Mouse (Mus musculus): ENCODE data around the gene Il1rl2. TPM values are rescaled to one million over a fixed set of nuclear protein-coding genes. Genes with fewer than 3 reads are reported as not detected.

Il1rl2 gene
- polyA plus RNA-seq, 1 experiment = 0.90 TPM

DNA sequence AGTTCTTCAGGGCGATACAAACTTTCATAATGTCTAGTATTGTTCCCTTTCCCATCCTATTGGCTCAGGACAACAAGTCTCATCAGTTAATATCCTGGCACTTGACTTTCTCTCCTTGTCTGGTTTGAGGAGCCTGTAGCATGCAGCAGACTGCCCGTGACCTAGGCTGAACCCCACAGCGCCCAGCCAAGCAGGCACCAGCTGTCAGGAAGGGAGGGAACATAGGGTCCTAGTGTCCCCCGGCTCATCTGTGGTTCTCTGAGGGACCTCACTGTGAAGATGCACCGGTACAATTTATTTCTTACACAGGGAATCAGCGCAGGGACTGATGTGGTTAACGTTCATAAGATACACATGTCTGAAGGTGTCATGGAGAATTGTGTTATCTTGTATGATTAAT is 52.3 kb downstream of the Il1rl2 start:
- H3K4me3 ChIP-seq (ENCODE audit: low read depth, low read length) = no peak overlapping the region
- H3K27me3 ChIP-seq (ENCODE audit: control insufficient read depth, insufficient read depth, low read length) = no peaks in the 10 kb centered on the region
- 0 out of 2 replicates have a peak, but pooled peaks cover 2% of the 10 kb centered on the region for H3K4me1 ChIP-seq (ENCODE audit: control insufficient read depth, insufficient read depth, insufficient read length, low read length)
- no peak for TF ChIP-seq POLR2A (IDR thresholded peaks at IDR 0.05; ENCODE audit: low read depth, low read length)
- no peak for TF ChIP-seq CTCF (IDR thresholded peaks at IDR 0.05; ENCODE audit: extremely low read depth, insufficient read length, insufficient replicate concordance, low read depth, low read length)
- no peaks in the 10 kb centered on the region for H3K36me3 ChIP-seq (ENCODE audit: control insufficient read depth, insufficient read depth, low read length)
- 51% methylated on average over 7 of the region's 7 CpGs for WGBS
- no peak overlapping the region; the same call in 1 of the 2 replicates for H3K27ac ChIP-seq (ENCODE audit: insufficient read depth, low read depth, low read length)

GRCm38 (mm10) chr1:40378794-40379193 is 54.4 kb downstream of the Il1rl2 start:
- Histone ChIP-seq H3K36me3 (ENCODE audit: control insufficient read depth, insufficient read depth, low read length) (no peaks in the 10 kb centered on the region), H3K4me1 (ENCODE audit: control insufficient read depth, insufficient read depth, insufficient read length, low read length) (0 out of 2 replicates have a peak, but pooled peaks cover 2% of the 10 kb centered on the region), H3K27me3 (ENCODE audit: control insufficient read depth, insufficient read depth, low read length) (no peaks in the 10 kb centered on the region), H3K4me3 (ENCODE audit: low read depth, low read length) (no peak overlapping the region), H3K27ac (ENCODE audit: insufficient read depth, low read depth, low read length) (no peak overlapping the region)
- WGBS = 16% methylated on average over 8 of the region's 8 CpGs
- TF ChIP-seq POLR2A (IDR thresholded peaks at IDR 0.05; ENCODE audit: low read depth, low read length) (no peak), CTCF (IDR thresholded peaks at IDR 0.05; ENCODE audit: extremely low read depth, insufficient read length, insufficient replicate concordance, low read depth, low read length) (peak; percentile 92)

GRCm38 (mm10) chr1:40380111-40380510 is 55.7 kb downstream of the Il1rl2 start:
- no peak for TF ChIP-seq POLR2A (IDR thresholded peaks at IDR 0.05; ENCODE audit: low read depth, low read length)
- peak; percentile 19; the same call in 1 of the 2 replicates for TF ChIP-seq CTCF (IDR thresholded peaks at IDR 0.05; ENCODE audit: extremely low read depth, insufficient read length, insufficient replicate concordance, low read depth, low read length)
- Histone ChIP-seq H3K27ac (ENCODE audit: insufficient read depth, low read depth, low read length) (no peak overlapping the region), H3K36me3 (ENCODE audit: control insufficient read depth, insufficient read depth, low read length) (no peaks in the 10 kb centered on the region), H3K27me3 (ENCODE audit: control insufficient read depth, insufficient read depth, low read length) (no peaks in the 10 kb centered on the region), H3K4me1 (ENCODE audit: control insufficient read depth, insufficient read depth, insufficient read length, low read length) (0 out of 2 replicates have a peak, but pooled peaks cover 2% of the 10 kb centered on the region), H3K4me3 (ENCODE audit: low read depth, low read length) (no peak overlapping the region)
- whole genome bisulfite sequencing = 43% methylated on average over 6 of the region's 6 CpGs

DNA sequence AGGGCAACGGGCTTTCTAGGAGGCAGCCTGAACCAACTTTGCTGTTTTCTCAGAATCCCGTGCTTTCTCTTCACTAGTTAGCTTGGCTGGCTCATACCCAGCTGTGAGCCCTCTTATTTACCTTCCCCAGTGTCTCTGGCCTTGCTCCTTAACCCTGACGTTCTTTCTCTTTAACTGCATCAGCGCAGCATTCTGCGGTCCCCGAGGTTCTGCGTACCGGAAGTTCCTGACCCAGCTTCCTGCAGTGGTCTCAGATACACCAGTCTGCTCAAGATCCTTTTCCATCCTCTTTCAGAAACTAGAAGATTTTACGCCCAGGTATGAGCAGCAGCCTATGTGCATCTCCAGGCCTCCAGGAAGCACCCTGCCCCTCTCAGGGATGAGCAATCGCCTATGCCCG is 56.6 kb downstream of the Il1rl2 start:
- 0 out of 2 replicates have a peak, but pooled peaks cover 2% of the 10 kb centered on the region for H3K4me1 ChIP-seq (ENCODE audit: control insufficient read depth, insufficient read depth, insufficient read length, low read length)
- no peak overlapping the region for H3K4me3 ChIP-seq (ENCODE audit: low read depth, low read length)
- H3K27ac ChIP-seq (ENCODE audit: insufficient read depth, low read depth, low read length) = no peak overlapping the region; the same call in 1 of the 2 replicates
- H3K36me3 ChIP-seq (ENCODE audit: control insufficient read depth, insufficient read depth, low read length) = no peaks in the 10 kb centered on the region
- 76% methylated on average over 11 of the region's 11 CpGs for WGBS
- TF ChIP-seq POLR2A (IDR thresholded peaks at IDR 0.05; ENCODE audit: low read depth, low read length) (no peak), CTCF (IDR thresholded peaks at IDR 0.05; ENCODE audit: extremely low read depth, insufficient read length, insufficient replicate concordance, low read depth, low read length) (no peak)
- no peaks in the 10 kb centered on the region for H3K27me3 ChIP-seq (ENCODE audit: control insufficient read depth, insufficient read depth, low read length)

DNA sequence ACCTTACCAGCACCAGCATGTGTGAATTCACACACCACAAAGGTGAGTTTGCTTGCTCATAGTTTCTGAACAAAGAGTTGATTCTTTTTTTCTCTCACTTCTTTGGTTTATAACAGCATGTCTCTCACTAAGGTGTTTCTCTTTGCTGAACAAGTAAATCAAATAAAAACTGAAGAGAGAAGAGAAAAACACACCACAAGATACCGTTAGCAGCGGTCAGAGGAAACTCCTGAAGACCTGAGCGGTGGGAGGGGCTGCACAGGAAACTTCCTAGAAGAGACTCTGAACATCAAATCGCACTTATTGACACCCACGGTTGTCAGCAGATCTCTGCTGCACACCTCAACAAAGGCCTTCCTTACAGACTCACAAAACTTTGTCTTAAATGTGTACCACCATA is 58.4 kb downstream of the Il1rl2 start:
- H3K4me1 ChIP-seq (ENCODE audit: control insufficient read depth, insufficient read depth, insufficient read length, low read length) = no peaks in the 10 kb centered on the region
- H3K27me3 ChIP-seq (ENCODE audit: control insufficient read depth, insufficient read depth, low read length) = no peaks in the 10 kb centered on the region
- 69% methylated on average over 5 of the region's 5 CpGs for WGBS
- no peak for TF ChIP-seq CTCF (IDR thresholded peaks at IDR 0.05; ENCODE audit: extremely low read depth, insufficient read length, insufficient replicate concordance, low read depth, low read length)
- TF ChIP-seq POLR2A (IDR thresholded peaks at IDR 0.05; ENCODE audit: low read depth, low read length) = no peak
- H3K36me3 ChIP-seq (ENCODE audit: control insufficient read depth, insufficient read depth, low read length) = no peaks in the 10 kb centered on the region
- H3K27ac ChIP-seq (ENCODE audit: insufficient read depth, low read depth, low read length) = no peak overlapping the region
- no peak overlapping the region for H3K4me3 ChIP-seq (ENCODE audit: low read depth, low read length)

DNA sequence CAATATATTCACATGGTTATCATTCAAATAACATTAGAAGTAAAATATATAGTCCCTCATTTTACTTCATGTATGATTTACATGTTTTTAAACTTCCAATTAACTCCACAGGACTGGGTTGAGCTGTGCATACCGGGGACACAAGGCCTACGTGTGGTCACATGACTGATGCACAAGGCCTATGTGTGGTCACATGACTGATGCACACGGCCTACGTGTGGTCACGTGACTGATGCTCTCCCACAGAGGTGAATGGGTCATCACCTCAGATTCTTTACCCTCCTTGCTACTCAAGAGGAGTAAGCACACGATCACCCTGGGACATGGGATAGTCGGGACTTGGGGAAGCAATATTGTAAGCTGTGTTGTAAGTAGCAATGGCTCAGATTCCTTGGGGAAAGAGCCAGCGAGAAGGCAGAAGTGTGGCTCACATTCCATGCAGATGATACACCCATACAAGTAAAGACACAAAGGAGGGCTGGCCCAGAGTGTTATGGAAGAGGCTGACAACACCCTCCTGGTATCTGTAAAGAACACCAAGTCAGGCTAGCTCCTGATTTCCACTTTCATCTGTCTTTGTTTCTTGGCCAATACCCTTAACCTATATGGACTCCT is 60.6 kb downstream of the Il1rl2 start:
- Histone ChIP-seq H3K27ac (ENCODE audit: insufficient read depth, low read depth, low read length) (no peak overlapping the region), H3K4me1 (ENCODE audit: control insufficient read depth, insufficient read depth, insufficient read length, low read length) (no peaks in the 10 kb centered on the region), H3K4me3 (ENCODE audit: low read depth, low read length) (no peak overlapping the region), H3K36me3 (ENCODE audit: control insufficient read depth, insufficient read depth, low read length) (no peaks in the 10 kb centered on the region), H3K27me3 (ENCODE audit: control insufficient read depth, insufficient read depth, low read length) (no peaks in the 10 kb centered on the region)
- TF ChIP-seq CTCF (IDR thresholded peaks at IDR 0.05; ENCODE audit: extremely low read depth, insufficient read length, insufficient replicate concordance, low read depth, low read length) (no peak), POLR2A (IDR thresholded peaks at IDR 0.05; ENCODE audit: low read depth, low read length) (no peak)
- WGBS = 89% methylated on average over 8 of the region's 8 CpGs

GRCm38 (mm10) chr1:40391374-40391773 is 67.0 kb downstream of the Il1rl2 start:
- TF ChIP-seq POLR2A (IDR thresholded peaks at IDR 0.05; ENCODE audit: low read depth, low read length) (no peak), CTCF (IDR thresholded peaks at IDR 0.05; ENCODE audit: extremely low read depth, insufficient read length, insufficient replicate concordance, low read depth, low read length) (no peak)
- Histone ChIP-seq H3K36me3 (ENCODE audit: control insufficient read depth, insufficient read depth, low read length) (no peaks in the 10 kb centered on the region), H3K4me3 (ENCODE audit: low read depth, low read length) (no peak overlapping the region), H3K27ac (ENCODE audit: insufficient read depth, low read depth, low read length) (no peak overlapping the region), H3K4me1 (ENCODE audit: control insufficient read depth, insufficient read depth, insufficient read length, low read length) (no peaks in the 10 kb centered on the region), H3K27me3 (ENCODE audit: control insufficient read depth, insufficient read depth, low read length) (no peaks in the 10 kb centered on the region)
- 75% methylated on average over 3 of the region's 3 CpGs for WGBS

All from small intestine, adult 2 months (tissue).